Mouse (Mus musculus) MEL (cell line): ENCODE data around the gene Map7. TPM values are rescaled to one million over a fixed set of nuclear protein-coding genes. Genes with fewer than 3 reads are reported as not detected.

ENCODE experiments used
- DNase-seq: peaks from one replicate; pipeline ENCODE4 v3.0.0; 2011; ENCODE audit warnings: low read depth, low spot score
- H3K27ac ChIP-seq: 2 replicates; pipeline ENCODE4 v1.5.1; 2012; ENCODE audit warnings: low read depth, mild to moderate bottlenecking, control low read depth, low read length, moderate library complexity; ENCODE audit not compliant: control insufficient read depth
- H3K27me3 ChIP-seq, 2 experiments: fragments of 150-350 bp in 1 of 2; sonication (generic) in 1 of 2; 2 replicates each; pipeline ENCODE4 v1.6.1; 2012; ENCODE audit warnings: low read length in 2 of 2, mild to moderate bottlenecking in 2 of 2, improper control_type of control experiment in 1 of 2, moderate library complexity in 1 of 2; ENCODE audit not compliant: insufficient read depth in 2 of 2, control insufficient read depth in 1 of 2
- H3K36me3 ChIP-seq, 2 experiments: 2 replicates each; pipeline ENCODE4 v1.6.1; 2012 to 2014; ENCODE audit warnings: low read length in 2 of 2, improper control_type of control experiment in 1 of 2, inconsistent platforms in 1 of 2, mild to moderate bottlenecking in 1 of 2; ENCODE audit not compliant: insufficient read depth in 2 of 2, control insufficient read depth in 1 of 2
- H3K4me1 ChIP-seq, 2 experiments: fragments of 150-350 bp in 1 of 2; sonication (generic) in 1 of 2; 2 replicates each; pipeline ENCODE4 v1.6.1; 2012; ENCODE audit warnings: low read length in 2 of 2, improper control_type of control experiment in 1 of 2, mild to moderate bottlenecking in 1 of 2; ENCODE audit not compliant: insufficient read depth in 2 of 2, control insufficient read depth in 1 of 2
- H3K4me3 ChIP-seq, 2 experiments: fragments of 150-350 bp in 1 of 2; sonication (generic) in 1 of 2; 2 replicates each; pipeline ENCODE4 v1.5.1; 2012; ENCODE audit warnings: low read depth in 2 of 2, low read length in 2 of 2, mild to moderate bottlenecking in 2 of 2, moderate library complexity in 2 of 2, control low read depth in 1 of 2, improper control_type of control experiment in 1 of 2; ENCODE audit not compliant: control insufficient read depth in 1 of 2, insufficient read depth in 1 of 2
- H3K79me2 ChIP-seq: 2 replicates; pipeline ENCODE4 v1.6.1; 2012; ENCODE audit warnings: mild to moderate bottlenecking, low read length, moderate library complexity; ENCODE audit not compliant: control insufficient read depth, poor library complexity, insufficient read depth
- H3K9ac ChIP-seq: 2 replicates; pipeline ENCODE4 v1.6.1; 2012; ENCODE audit warnings: low read depth, mild to moderate bottlenecking, control low read depth, low read length, moderate library complexity; ENCODE audit not compliant: control insufficient read depth, poor library complexity, severe bottlenecking
- H3K9me3 ChIP-seq: fragments of 150-350 bp; sonication (generic); replicated peaks from 2 replicates; pipeline ENCODE4 v1.6.1; 2012; ENCODE audit warnings: mild to moderate bottlenecking, low read length, improper control_type of control experiment, moderate library complexity; ENCODE audit not compliant: insufficient read depth
- BHLHE40 ChIP-seq: IDR thresholded peaks from 2 replicates; pipeline ENCODE4 v1.6.1; 2012; ENCODE audit warnings: low read depth, mild to moderate bottlenecking, inconsistent platforms, low read length, improper control_type of control experiment, borderline replicate concordance
- E2F4 ChIP-seq: IDR thresholded peaks from 2 replicates; pipeline ENCODE4 v1.6.1; 2011; ENCODE audit warnings: low read depth, low read length, improper control_type of control experiment, borderline replicate concordance
- ELF1 ChIP-seq: IDR thresholded peaks from 2 replicates; pipeline ENCODE4 v1.6.1; 2014; ENCODE audit warnings: low read depth, mild to moderate bottlenecking, inconsistent platforms, low read length, improper control_type of control experiment, moderate library complexity
- EP300 ChIP-seq, 2 experiments: IDR thresholded peaks; 2 replicates each; pipeline ENCODE4 v1.6.1; 2011; ENCODE audit warnings: improper control_type of control experiment in 2 of 2, low read length in 2 of 2, low read depth in 1 of 2, mild to moderate bottlenecking in 1 of 2
- GABPA ChIP-seq: IDR thresholded peaks from 2 replicates; pipeline ENCODE4 v1.6.1; 2012; ENCODE audit warnings: low read depth, mild to moderate bottlenecking, inconsistent platforms, low read length, improper control_type of control experiment, moderate library complexity
- GATA1 ChIP-seq: IDR thresholded peaks from 2 replicates; pipeline ENCODE4 v1.6.1; 2011; ENCODE audit warnings: low read depth, low read length, improper control_type of control experiment
- HCFC1 ChIP-seq: IDR thresholded peaks from 2 replicates; pipeline ENCODE4 v1.6.1; 2012; ENCODE audit warnings: low read depth, mild to moderate bottlenecking, inconsistent platforms, low read length, improper control_type of control experiment, moderate library complexity
- JUND ChIP-seq: IDR thresholded peaks from 2 replicates; pipeline ENCODE4 v1.6.1; 2011; ENCODE audit warnings: low read depth, mild to moderate bottlenecking, improper control_type of control experiment, low read length
- KAT2A ChIP-seq: conservative IDR thresholded peaks from 2 replicates; pipeline ENCODE4 v1.6.1; 2012; ENCODE audit warnings: low read depth, low read length, improper control_type of control experiment, inconsistent platforms
- MAFK ChIP-seq: IDR thresholded peaks from 2 replicates; pipeline ENCODE4 v1.6.1; 2011; ENCODE audit warnings: low read depth, mild to moderate bottlenecking, low read length, improper control_type of control experiment, borderline replicate concordance
- MAX ChIP-seq: IDR thresholded peaks from 2 replicates; pipeline ENCODE4 v1.6.1; 2011; ENCODE audit warnings: low read length, improper control_type of control experiment
- MAZ ChIP-seq: IDR thresholded peaks from 2 replicates; pipeline ENCODE4 v1.6.1; 2012; ENCODE audit warnings: low read depth, mild to moderate bottlenecking, inconsistent platforms, low read length, improper control_type of control experiment
- MXI1 ChIP-seq: IDR thresholded peaks from 2 replicates; pipeline ENCODE4 v1.6.1; 2011; ENCODE audit warnings: mild to moderate bottlenecking, low read depth, low read length, improper control_type of control experiment
- MYB ChIP-seq: IDR thresholded peaks from 2 replicates; pipeline ENCODE4 v1.6.1; 2011; ENCODE audit warnings: mild to moderate bottlenecking, low read depth, low read length, improper control_type of control experiment
- MYC ChIP-seq: IDR thresholded peaks from 2 replicates; pipeline ENCODE4 v1.6.1; 2011; ENCODE audit warnings: low read depth, mild to moderate bottlenecking, low read length, improper control_type of control experiment, moderate library complexity
- NRF1 ChIP-seq: IDR thresholded peaks from 2 replicates; pipeline ENCODE4 v1.6.1; 2014; ENCODE audit warnings: low read depth, mild to moderate bottlenecking, inconsistent platforms, low read length, improper control_type of control experiment, moderate library complexity; ENCODE audit not compliant: poor library complexity, insufficient read depth, severe bottlenecking
- POLR2AphosphoS2 ChIP-seq: IDR thresholded peaks from 2 replicates; pipeline ENCODE4 v1.6.1; 2011; ENCODE audit warnings: low read length, improper control_type of control experiment
- RAD21 ChIP-seq: IDR thresholded peaks from 2 replicates; pipeline ENCODE4 v1.6.1; 2011; ENCODE audit warnings: mild to moderate bottlenecking, low read depth, low read length, improper control_type of control experiment
- SIN3A ChIP-seq: IDR thresholded peaks from 2 replicates; pipeline ENCODE4 v1.6.1; 2012; ENCODE audit warnings: low read length, improper control_type of control experiment, inconsistent platforms
- SMC3 ChIP-seq: IDR thresholded peaks from 2 replicates; pipeline ENCODE4 v1.6.1; 2011; ENCODE audit warnings: low read depth, low read length, improper control_type of control experiment
- TAL1 ChIP-seq: IDR thresholded peaks from 2 replicates; pipeline ENCODE4 v1.6.1; 2012; ENCODE audit warnings: mild to moderate bottlenecking, inconsistent platforms, low read length, moderate library complexity, mixed read lengths
- TBP ChIP-seq: IDR thresholded peaks from 2 replicates; pipeline ENCODE4 v1.8.0; 2011; ENCODE audit warnings: low read depth, low read length, improper control_type of control experiment
- UBTF ChIP-seq: IDR thresholded peaks from 2 replicates; pipeline ENCODE4 v1.6.1; 2012; ENCODE audit warnings: low read depth, mild to moderate bottlenecking, inconsistent platforms, low read length, improper control_type of control experiment, moderate library complexity, borderline replicate concordance; ENCODE audit not compliant: insufficient read depth
- USF2 ChIP-seq, 2 experiments: IDR thresholded peaks; 2 replicates each; pipeline ENCODE4 v1.6.1; 2011 to 2012; ENCODE audit warnings: improper control_type of control experiment in 2 of 2, low read length in 2 of 2, borderline replicate concordance in 1 of 2, inconsistent platforms in 1 of 2, low read depth in 1 of 2, mild to moderate bottlenecking in 1 of 2; ENCODE audit not compliant: insufficient read depth in 1 of 2
- ZC3H11A ChIP-seq: IDR thresholded peaks from 2 replicates; pipeline ENCODE4 v1.6.1; 2012; ENCODE audit warnings: low read depth, mild to moderate bottlenecking, inconsistent platforms, low read length, improper control_type of control experiment
- ZKSCAN1 ChIP-seq: IDR thresholded peaks from 2 replicates; pipeline ENCODE4 v1.6.1; 2012; ENCODE audit warnings: low read depth, mild to moderate bottlenecking, inconsistent platforms, low read length, improper control_type of control experiment, moderate library complexity
- ZMIZ1 ChIP-seq: IDR thresholded peaks from 2 replicates; pipeline ENCODE4 v1.6.1; 2012; ENCODE audit warnings: low read depth, mild to moderate bottlenecking, inconsistent platforms, low read length, improper control_type of control experiment, moderate library complexity
- polyA plus RNA-seq, 2 experiments: library from polyadenylated mRNA; stranded (reverse) in 1 of 2; unstranded in 1 of 2; fragments of >175 nt in 1 of 2; fragments of >200 nt in 1 of 2; gene quantifications; 2 replicates each; pipeline versions ENCODE4 v1.2.1 to v1.2.4; 2012; ENCODE audit warnings: low replicate concordance in 2 of 2, low read depth in 1 of 2; ENCODE audit not compliant: insufficient read length in 2 of 2, insufficient read depth in 1 of 2, missing spikeins in 1 of 2
- total RNA-seq: library from RNA; depleted of rRNA; stranded (reverse); fragments of 300-350 nt; gene quantifications from 2 replicates; pipeline ENCODE4 v1.2.3, GENCODE M21; 2012

Gene Map7
- total and polyA plus RNA-seq, 3 experiments, result 3.1 to 9.5 TPM; not detected in 1

GRCm38 (mm10) chr10:20112026-20112973 lies 36.0 kb upstream of the Map7 start:
- Histone ChIP-seq H3K79me2 (no peaks in the 10 kb centered on the region), H3K27me3 (no peaks in the 10 kb centered on the region), H3K9me3 (no peaks in the 10 kb centered on the region), H3K36me3 (no peaks in the 10 kb centered on the region), H3K4me3 (no peak overlapping the region), H3K4me1 (peaks cover 0 to 3% of the 10 kb centered on the region in 2 experiments; a peak in 1 of 4 replicates), H3K27ac (no peak overlapping the region), H3K9ac (no peak overlapping the region)
- DNase-seq, result no peak
- no peak for TF ChIP-seq TAL1
- TF ChIP-seq UBTF, result no peak
- TF ChIP-seq ZC3H11A, result no peak
- no peak for TF ChIP-seq ZKSCAN1
- no peak for TF ChIP-seq SIN3A
- no peak for TF ChIP-seq SMC3
- TF ChIP-seq HCFC1, result no peak
- no peak for TF ChIP-seq ZMIZ1
- TF ChIP-seq USF2 (IDR thresholded peaks at IDR 0.05; ENCODE audit: borderline replicate concordance in 1 of 2, insufficient read depth in 1 of 2, low read depth in 1 of 2, low read length in 2 of 2), result no peak
- TF ChIP-seq GABPA, result no peak
- TF ChIP-seq MYC, result no peak
- no peak for TF ChIP-seq MAFK
- no peak for TF ChIP-seq E2F4
- no peak for TF ChIP-seq RAD21
- no peak for TF ChIP-seq TBP

DNA sequence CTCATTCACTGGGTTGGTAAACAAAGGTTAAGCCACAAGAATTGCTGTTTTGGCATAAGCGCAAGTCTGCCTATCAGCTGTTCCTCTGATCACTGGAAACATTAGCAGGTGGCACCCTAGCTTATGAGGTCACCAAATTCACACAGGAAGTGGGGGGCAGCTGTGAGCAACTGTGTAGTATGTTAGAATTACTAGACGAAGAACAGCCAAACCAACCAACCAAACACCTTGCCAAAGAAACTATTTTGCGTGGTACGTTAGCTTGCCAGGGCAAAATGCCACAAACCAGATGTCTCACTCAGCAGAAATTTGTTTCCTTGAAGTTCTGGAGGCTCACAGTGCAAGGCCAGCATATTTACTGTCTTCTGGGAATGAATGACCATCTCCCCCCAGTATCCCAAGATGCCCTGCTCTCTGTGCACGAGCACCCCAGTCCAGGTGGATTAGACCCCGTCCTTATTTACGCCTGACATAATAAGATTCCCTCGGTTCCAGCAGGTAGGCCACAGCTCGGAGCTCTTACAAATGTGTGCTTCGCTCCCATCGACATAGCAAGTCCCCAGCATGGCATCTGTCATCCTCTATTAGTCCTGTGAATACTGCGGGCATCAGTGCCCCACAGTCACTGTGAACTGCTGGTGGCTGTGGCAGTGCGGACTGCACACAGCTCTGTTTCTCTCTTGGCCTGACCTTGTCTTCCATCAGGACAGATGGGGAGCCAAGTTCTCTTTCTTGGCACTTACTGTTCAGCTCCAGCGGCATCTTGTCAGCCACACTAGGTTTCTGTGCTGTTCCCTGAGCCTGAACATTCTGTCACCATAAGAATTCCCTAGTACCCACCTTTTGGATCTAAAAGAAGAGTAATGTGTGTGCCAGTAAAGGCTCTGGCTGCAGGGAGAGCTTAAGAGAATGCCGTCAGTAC lies 28.5 kb upstream of the Map7 start:
- no peak for DNase-seq

More for the DNA sequence above, 28.5 kb upstream of the Map7 start:
- no peaks in the 10 kb centered on the region for H3K79me2 ChIP-seq
- H3K27ac ChIP-seq, result no peak overlapping the region
- H3K9me3 ChIP-seq, result no peaks in the 10 kb centered on the region
- no peaks in the 10 kb centered on the region for H3K4me1 ChIP-seq
- H3K9ac ChIP-seq, result no peak overlapping the region
- H3K4me3 ChIP-seq, result no peak overlapping the region
- TF ChIP-seq ZC3H11A, result no peak
- no peak for TF ChIP-seq MAX
- TF ChIP-seq SIN3A, result no peak
- no peak for TF ChIP-seq RAD21
- no peak for TF ChIP-seq MYB
- TF ChIP-seq UBTF, result no peak
- no peak for TF ChIP-seq NRF1
- TF ChIP-seq JUND, result no peak
- no peak for TF ChIP-seq TBP
- TF ChIP-seq ZMIZ1, result no peak
- TF ChIP-seq ELF1, result no peak
- TF ChIP-seq MYC, result no peak
- TF ChIP-seq KAT2A, result no peak
- TF ChIP-seq POLR2AphosphoS2, result no peak
- no peak for TF ChIP-seq MAZ
- TF ChIP-seq EP300 (IDR thresholded peaks at IDR 0.05; ENCODE audit: low read depth in 1 of 2, low read length in 2 of 2), result no peak
- no peak for TF ChIP-seq GATA1
- TF ChIP-seq MXI1, result no peak
- no peak for TF ChIP-seq BHLHE40
- no peaks in the 10 kb centered on the region for H3K36me3 ChIP-seq
- H3K27me3 ChIP-seq, result no peaks in the 10 kb centered on the region; a peak in 1 of 4 replicates
